Mouse (Mus musculus): Measurements from ENCODE around the gene Ccni. TPM values are rescaled to one million over a fixed set of nuclear protein-coding genes. Genes with fewer than 3 reads are reported as not detected.

Gene Ccni
- polyA plus RNA-seq, 2 experiments = 21.7 to 39.3 TPM

DNA sequence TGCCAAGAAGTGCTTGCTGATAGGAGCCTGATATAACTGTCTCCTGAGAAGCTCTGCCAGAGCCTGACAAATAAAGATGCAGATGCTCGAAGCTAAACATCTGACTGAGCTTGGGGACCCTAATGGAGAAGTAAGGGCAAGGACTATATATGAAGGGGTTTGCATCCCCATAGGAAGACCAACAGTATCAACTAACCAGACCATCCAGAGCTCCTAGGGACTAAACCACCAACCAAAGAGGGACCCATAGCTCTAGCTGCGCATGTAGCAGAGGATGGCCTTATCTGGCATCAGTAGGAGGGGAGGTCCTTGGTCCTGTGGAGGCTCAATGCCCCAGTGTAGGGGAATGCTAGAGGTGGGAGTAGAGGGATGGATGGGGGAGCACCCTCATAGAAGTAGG is 18.3 kb upstream of the Ccni start:
- DNase-seq (ENCODE audit: low read depth in 3 of 3, low spot score in 3 of 3) = no peak
- Histone ChIP-seq H3K27ac (no peak overlapping the region), H3K4me2 (ENCODE audit: low read depth) (no peak overlapping the region), H3K9me3 (ENCODE audit: control insufficient read depth, low read length) (no peaks in the 10 kb centered on the region), H3K36me3 (replicated peaks; ENCODE audit: control insufficient read depth, insufficient read depth, low read depth) (no peaks in the 10 kb centered on the region), H3K9ac (replicated peaks) (no peak overlapping the region), H3K4me1 (replicated peaks; ENCODE audit: control insufficient read depth in 2 of 2, insufficient read depth in 2 of 2, low read length in 1 of 2) (peaks cover 11 to 13% of the 10 kb centered on the region in 2 experiments), H3K4me3 (ENCODE audit: insufficient read depth in 1 of 2, low read depth in 2 of 2, low read length in 2 of 2) (no peak overlapping the region), H3K27me3 (ENCODE audit: control insufficient read depth, insufficient read depth, low read length) (no peaks in the 10 kb centered on the region)
- 69% methylated on average over 2 of the region's 2 CpGs for WGBS (ENCODE audit: insufficient replicate concordance)
- no peak for ATAC-seq (ENCODE audit: insufficient read depth)
- TF ChIP-seq EP300 (IDR thresholded peaks at IDR 0.05; ENCODE audit: low read depth) (no peak), CTCF (IDR thresholded peaks at IDR 0.05; ENCODE audit: low read depth) (no peak)

DNA sequence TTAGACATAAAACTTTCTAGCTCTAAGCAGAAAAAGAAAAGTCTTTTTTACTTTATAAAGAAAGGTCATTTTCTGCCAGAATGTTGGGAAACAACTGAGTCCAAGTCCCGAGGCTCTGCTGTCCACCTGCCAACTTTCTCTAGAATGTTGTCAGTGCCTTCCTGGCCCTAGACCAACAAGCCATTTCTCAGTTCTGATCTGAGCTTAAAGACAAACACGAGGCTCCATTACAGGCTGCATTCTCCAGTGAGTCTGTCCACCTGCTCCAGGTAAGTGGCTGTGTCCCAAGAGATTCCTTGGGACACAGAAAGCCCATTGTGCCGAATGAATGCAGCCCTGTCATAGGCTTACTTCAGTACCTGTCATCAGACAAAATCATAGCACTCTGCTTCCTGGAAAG is 15.4 kb upstream of the Ccni start:
- TF ChIP-seq CTCF (IDR thresholded peaks at IDR 0.05; ENCODE audit: low read depth) = no peak
- Histone ChIP-seq H3K4me2 (ENCODE audit: low read depth) (no peak overlapping the region), H3K9me3 (ENCODE audit: control insufficient read depth, low read length) (no peaks in the 10 kb centered on the region), H3K27me3 (ENCODE audit: control insufficient read depth, insufficient read depth, low read length) (no peaks in the 10 kb centered on the region), H3K9ac (replicated peaks) (no peak overlapping the region), H3K4me1 (replicated peaks; ENCODE audit: control insufficient read depth in 2 of 2, insufficient read depth in 2 of 2, low read length in 1 of 2) (peaks cover 0 to under 1% of the 10 kb centered on the region in 2 experiments; a peak in 2 of 4 replicates), H3K36me3 (replicated peaks; ENCODE audit: control insufficient read depth, insufficient read depth, low read depth) (no peaks in the 10 kb centered on the region), H3K4me3 (ENCODE audit: insufficient read depth in 1 of 2, low read depth in 2 of 2, low read length in 2 of 2) (no peak overlapping the region), H3K27ac (no peak overlapping the region)
- DNase-seq (ENCODE audit: low read depth in 3 of 3, low spot score in 3 of 3) (no peak), ATAC-seq (ENCODE audit: insufficient read depth) (no peak)
- 50% methylated on average over 3 of the region's 3 CpGs for whole genome bisulfite sequencing (ENCODE audit: insufficient replicate concordance)

DNA sequence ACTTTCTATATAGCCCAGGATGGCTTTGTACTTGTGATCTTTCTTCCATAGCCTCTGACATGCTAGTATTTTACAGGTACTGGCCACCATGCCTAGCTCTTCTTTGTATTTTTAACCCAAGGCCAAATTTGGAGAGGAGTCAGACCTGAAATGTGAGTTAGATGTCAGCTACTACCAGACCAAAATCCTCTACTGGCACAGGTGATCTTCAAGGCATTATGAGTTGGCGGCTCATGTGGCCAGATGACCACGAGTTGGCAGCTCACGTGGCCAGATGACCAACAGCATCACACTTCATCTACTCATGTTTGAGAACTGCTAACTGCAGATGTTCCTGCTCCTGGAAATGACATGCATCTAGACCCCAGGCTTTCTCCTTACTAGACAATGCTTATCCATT is 12.1 kb upstream of the Ccni start:
- H3K9ac ChIP-seq (replicated peaks) = no peak overlapping the region
- H3K9me3 ChIP-seq (ENCODE audit: control insufficient read depth, low read length) = no peaks in the 10 kb centered on the region
- TF ChIP-seq CTCF (IDR thresholded peaks at IDR 0.05; ENCODE audit: low read depth) (no peak), EP300 (IDR thresholded peaks at IDR 0.05; ENCODE audit: low read depth) (no peak)
- no peak overlapping the region for H3K4me3 ChIP-seq (ENCODE audit: insufficient read depth in 1 of 2, low read depth in 2 of 2, low read length in 2 of 2)
- no peak for DNase-seq (ENCODE audit: low read depth in 3 of 3, low spot score in 3 of 3)
- no peak for ATAC-seq (ENCODE audit: insufficient read depth)
- no peak overlapping the region for H3K27ac ChIP-seq
- H3K36me3 ChIP-seq (replicated peaks; ENCODE audit: control insufficient read depth, insufficient read depth, low read depth) = no peaks in the 10 kb centered on the region
- no peaks in the 10 kb centered on the region for H3K27me3 ChIP-seq (ENCODE audit: control insufficient read depth, insufficient read depth, low read length)
- no peaks in the 10 kb centered on the region for H3K4me1 ChIP-seq (replicated peaks; ENCODE audit: control insufficient read depth in 2 of 2, insufficient read depth in 2 of 2, low read length in 1 of 2)
- H3K4me2 ChIP-seq (ENCODE audit: low read depth) = no peak overlapping the region
- 70% methylated on average over 3 of the region's 3 CpGs for WGBS (ENCODE audit: insufficient replicate concordance)

DNA sequence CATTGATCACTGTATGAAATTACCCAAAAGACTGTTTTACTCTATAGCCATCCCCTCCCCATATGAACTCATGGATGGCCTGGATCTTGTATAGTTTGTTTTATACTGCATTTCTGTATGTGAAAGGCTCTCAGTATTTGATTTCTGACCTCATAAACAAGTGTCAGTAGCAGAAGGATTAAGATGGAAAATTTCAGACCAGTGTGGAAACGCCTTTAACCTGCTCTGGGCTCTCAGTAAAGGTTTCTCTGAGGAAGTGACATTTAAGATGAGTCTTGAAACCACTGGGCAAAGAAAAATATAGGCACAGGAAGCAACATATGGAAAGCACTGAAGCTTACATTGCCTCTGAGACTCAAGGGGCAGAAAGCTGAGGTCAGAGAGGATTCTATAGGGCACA is 1.3 kb upstream of the Ccni start:
- Histone ChIP-seq H3K4me1 (replicated peaks; ENCODE audit: control insufficient read depth in 2 of 2, insufficient read depth in 2 of 2, low read length in 1 of 2) (peaks cover 6 to 10% of the 10 kb centered on the region in 2 experiments), H3K9me3 (ENCODE audit: control insufficient read depth, low read length) (no peaks in the 10 kb centered on the region), H3K9ac (replicated peaks) (peak overlapping the region; percentile 88), H3K4me3 (ENCODE audit: insufficient read depth in 1 of 2, low read depth in 2 of 2, low read length in 2 of 2) (peak overlapping the region in 1 of 2 experiments; percentile 68; a peak in 2 of 4 replicates), H3K4me2 (ENCODE audit: low read depth) (peak overlapping the region; percentile 71), H3K27ac (no peak overlapping the region), H3K27me3 (ENCODE audit: control insufficient read depth, insufficient read depth, low read length) (no peaks in the 10 kb centered on the region), H3K36me3 (replicated peaks; ENCODE audit: control insufficient read depth, insufficient read depth, low read depth) (no peaks in the 10 kb centered on the region)
- WGBS (ENCODE audit: insufficient replicate concordance) = 68% methylated on average over 1 of the region's 1 CpGs
- no peak for ATAC-seq (ENCODE audit: insufficient read depth)
- no peak for DNase-seq (ENCODE audit: low read depth in 3 of 3, low spot score in 3 of 3)
- TF ChIP-seq EP300 (IDR thresholded peaks at IDR 0.05; ENCODE audit: low read depth) (no peak), CTCF (IDR thresholded peaks at IDR 0.05; ENCODE audit: low read depth) (no peak)

DNA sequence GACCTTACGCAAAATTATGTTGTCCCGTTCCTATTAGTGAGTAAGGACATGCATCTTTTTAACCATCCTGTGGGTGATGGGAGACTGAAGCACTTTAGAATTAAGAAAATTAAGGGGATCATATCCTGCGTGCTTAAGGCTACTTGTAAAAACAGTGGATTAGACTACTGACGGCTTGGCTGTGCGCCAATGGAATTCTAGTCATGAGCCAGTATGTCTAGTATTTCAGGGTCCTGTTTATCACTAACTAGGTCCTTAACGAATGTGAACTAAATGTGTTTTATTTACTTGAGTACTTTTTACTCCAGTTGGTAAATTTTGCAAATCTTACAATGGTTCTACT is 682 bp upstream of the Ccni start:
- H3K27ac ChIP-seq = peak overlapping the region; percentile 58
- peaks cover 6 to 10% of the 10 kb centered on the region in 2 experiments for H3K4me1 ChIP-seq (replicated peaks; ENCODE audit: control insufficient read depth in 2 of 2, insufficient read depth in 2 of 2, low read length in 1 of 2)
- H3K4me3 ChIP-seq (ENCODE audit: insufficient read depth in 1 of 2, low read depth in 2 of 2, low read length in 2 of 2) = peak overlapping the region; percentile 68 to 99
- no peaks in the 10 kb centered on the region for H3K27me3 ChIP-seq (ENCODE audit: control insufficient read depth, insufficient read depth, low read length)
- no peaks in the 10 kb centered on the region for H3K9me3 ChIP-seq (ENCODE audit: control insufficient read depth, low read length)
- DNase-seq (ENCODE audit: low read depth in 3 of 3, low spot score in 3 of 3) (peak in 1 of 3 experiments; percentile 1), ATAC-seq (ENCODE audit: insufficient read depth) (peak; percentile 1; the same call in 1 of the 2 replicates)
- H3K4me2 ChIP-seq (ENCODE audit: low read depth) = peak overlapping the region; percentile 71
- H3K9ac ChIP-seq (replicated peaks) = peak overlapping the region; percentile 88
- 8% methylated on average over 6 of the region's 6 CpGs for WGBS (ENCODE audit: insufficient replicate concordance)
- H3K36me3 ChIP-seq (replicated peaks; ENCODE audit: control insufficient read depth, insufficient read depth, low read depth) = peaks cover 1% of the 10 kb centered on the region
- TF ChIP-seq CTCF (IDR thresholded peaks at IDR 0.05; ENCODE audit: low read depth) = no peak
- TF ChIP-seq EP300 (IDR thresholded peaks at IDR 0.05; ENCODE audit: low read depth) = no peak

All from liver, embryonic 14.5 days (tissue).